In genomic region chr13:12176761-12177160, GRCm38 (mm10) we compare ENCODE assay signal across 19 mouse cellular contexts.
DNase-seq lines count a peak whose midpoint lies in the region; ATAC-seq lines count a peak whose summit lies in the region.
"Had no signal": no experiment of that assay in that cellular context is flagged by ENCODE, and none has a peak within 500 bp of the region (broad histone marks: within the 10 kb centered on the region; RNA-seq: fewer than 3 reads in every experiment).

No protein-coding gene starts in this region.

- H3K36me3 ChIP-seq in embryonic facial prominence, embryonic 13.5 days = peaks cover 4% of the 10 kb centered on the region; the same call in 1 of the 2 replicates
- no peaks in the 10 kb centered on the region for H3K36me3 ChIP-seq in embryonic facial prominence, embryonic 10.5 days (replicated peaks)
- no peaks in the 10 kb centered on the region for H3K36me3 ChIP-seq in kidney, embryonic 14.5 days (ENCODE audit: control insufficient read depth, insufficient read depth, low read length)
- H3K36me3 ChIP-seq in midbrain, embryonic 16.5 days (ENCODE audit: control insufficient read depth, insufficient read depth, low read length) = no peaks in the 10 kb centered on the region
- H3K36me3 ChIP-seq in midbrain, embryonic 11.5 days (ENCODE audit: control insufficient read depth, insufficient read depth, low read length) = no peaks in the 10 kb centered on the region
- H3K36me3 ChIP-seq in limb, embryonic 13.5 days = peaks cover 5% of the 10 kb centered on the region; the same call in 1 of the 2 replicates
- H3K36me3 ChIP-seq: embryonic facial prominence, embryonic 15.5 days; hindbrain, embryonic 12.5 days; liver, embryonic 15.5 days had no signal

- no peak overlapping the region for H3K27ac ChIP-seq in embryonic facial prominence, embryonic 13.5 days
- no peak overlapping the region for H3K27ac ChIP-seq in embryonic facial prominence, embryonic 10.5 days (replicated peaks)
- no peak overlapping the region for H3K27ac ChIP-seq in kidney, embryonic 14.5 days (ENCODE audit: low read depth, low read length)
- H3K27ac ChIP-seq in midbrain, embryonic 16.5 days (ENCODE audit: low read length) = no peak overlapping the region
- no peak overlapping the region for H3K27ac ChIP-seq in midbrain, embryonic 11.5 days (ENCODE audit: low read depth, low read length)
- no peak overlapping the region for H3K27ac ChIP-seq in limb, embryonic 13.5 days
- H3K27ac ChIP-seq: embryonic facial prominence, embryonic 15.5 days; hindbrain, embryonic 12.5 days; liver, embryonic 15.5 days had no signal

- no peak for ATAC-seq in embryonic facial prominence, embryonic 13.5 days (ENCODE audit: insufficient number of reproducible peaks, insufficient read depth, low FRiP score, low TSS enrichment, low read depth)
- peak; percentile 32; the same call in 1 of the 2 replicates for ATAC-seq in kidney, embryonic 14.5 days (ENCODE audit: low FRiP score, low TSS enrichment)
- ATAC-seq in midbrain, embryonic 16.5 days = peak; percentile 54; the same call in 1 of the 2 replicates
- ATAC-seq in midbrain, embryonic 11.5 days (ENCODE audit: low FRiP score) = no peak
- no peak for ATAC-seq in limb, embryonic 13.5 days (ENCODE audit: low FRiP score, low read depth)
- ATAC-seq: CD4-positive, CD25-positive, alpha-beta regulatory T cell, adult 4 months had no signal

- H3K4me1 ChIP-seq in embryonic facial prominence, embryonic 13.5 days = no peaks in the 10 kb centered on the region
- H3K4me1 ChIP-seq in embryonic facial prominence, embryonic 10.5 days = 0 out of 2 replicates have a peak, but pooled peaks cover 6% of the 10 kb centered on the region
- no peaks in the 10 kb centered on the region for H3K4me1 ChIP-seq in kidney, embryonic 14.5 days (ENCODE audit: control insufficient read depth, insufficient read depth, low read length)
- H3K4me1 ChIP-seq in midbrain, embryonic 16.5 days (ENCODE audit: control insufficient read depth, insufficient read depth, low read length) = no peaks in the 10 kb centered on the region
- H3K4me1 ChIP-seq in midbrain, embryonic 11.5 days (ENCODE audit: control insufficient read depth, insufficient read depth, low read length) = no peaks in the 10 kb centered on the region
- H3K4me1 ChIP-seq in limb, embryonic 13.5 days = no peaks in the 10 kb centered on the region
- H3K4me1 ChIP-seq: embryonic facial prominence, embryonic 15.5 days; hindbrain, embryonic 12.5 days; liver, embryonic 15.5 days had no signal

- H3K9ac ChIP-seq in embryonic facial prominence, embryonic 13.5 days = no peak overlapping the region
- no peak overlapping the region for H3K9ac ChIP-seq in kidney, embryonic 14.5 days (ENCODE audit: low read depth, low read length)
- H3K9ac ChIP-seq in midbrain, embryonic 16.5 days (ENCODE audit: low read depth, low read length) = no peak overlapping the region
- no peak overlapping the region for H3K9ac ChIP-seq in midbrain, embryonic 11.5 days (ENCODE audit: low read length)
- H3K9ac ChIP-seq in limb, embryonic 13.5 days = no peak overlapping the region
- H3K9ac ChIP-seq: embryonic facial prominence, embryonic 15.5 days; hindbrain, embryonic 12.5 days; liver, embryonic 15.5 days had no signal

- no peaks in the 10 kb centered on the region for H3K9me3 ChIP-seq in embryonic facial prominence, embryonic 13.5 days
- H3K9me3 ChIP-seq in embryonic facial prominence, embryonic 10.5 days = no peaks in the 10 kb centered on the region
- no peaks in the 10 kb centered on the region for H3K9me3 ChIP-seq in kidney, embryonic 14.5 days (ENCODE audit: control insufficient read depth, low read length)
- H3K9me3 ChIP-seq in midbrain, embryonic 16.5 days (replicated peaks; ENCODE audit: control insufficient read depth, low read length, poor library complexity, severe bottlenecking) = no peaks in the 10 kb centered on the region
- H3K9me3 ChIP-seq in midbrain, embryonic 11.5 days (ENCODE audit: control insufficient read depth, low read length) = no peaks in the 10 kb centered on the region
- H3K9me3 ChIP-seq in limb, embryonic 13.5 days = no peaks in the 10 kb centered on the region
- H3K9me3 ChIP-seq: embryonic facial prominence, embryonic 15.5 days; hindbrain, embryonic 12.5 days; liver, embryonic 15.5 days had no signal

- H3K27me3 ChIP-seq in embryonic facial prominence, embryonic 13.5 days = no peaks in the 10 kb centered on the region
- H3K27me3 ChIP-seq in embryonic facial prominence, embryonic 10.5 days (replicated peaks; ENCODE audit: low read depth, poor library complexity, severe bottlenecking) = no peaks in the 10 kb centered on the region
- no peaks in the 10 kb centered on the region for H3K27me3 ChIP-seq in kidney, embryonic 14.5 days (ENCODE audit: control insufficient read depth, insufficient read depth, low read length)
- no peaks in the 10 kb centered on the region for H3K27me3 ChIP-seq in midbrain, embryonic 16.5 days (ENCODE audit: control insufficient read depth, insufficient read depth, low read depth, low read length)
- no peaks in the 10 kb centered on the region for H3K27me3 ChIP-seq in midbrain, embryonic 11.5 days (ENCODE audit: control insufficient read depth, insufficient read depth, low read length)
- no peaks in the 10 kb centered on the region for H3K27me3 ChIP-seq in limb, embryonic 13.5 days
- H3K27me3 ChIP-seq: embryonic facial prominence, embryonic 15.5 days; hindbrain, embryonic 12.5 days; liver, embryonic 15.5 days had no signal

- no peak overlapping the region for H3K4me3 ChIP-seq in embryonic facial prominence, embryonic 13.5 days
- no peak overlapping the region for H3K4me3 ChIP-seq in embryonic facial prominence, embryonic 10.5 days
- H3K4me3 ChIP-seq in kidney, embryonic 14.5 days (ENCODE audit: low read length) = no peak overlapping the region
- no peak overlapping the region for H3K4me3 ChIP-seq in midbrain, embryonic 16.5 days (ENCODE audit: low read depth, low read length)
- H3K4me3 ChIP-seq in midbrain, embryonic 11.5 days (ENCODE audit: low read depth, low read length) = no peak overlapping the region
- no peak overlapping the region for H3K4me3 ChIP-seq in limb, embryonic 13.5 days
- H3K4me3 ChIP-seq: embryonic facial prominence, embryonic 15.5 days; hindbrain, embryonic 12.5 days; liver, embryonic 15.5 days had no signal

- no peak for DNase-seq in embryonic facial prominence, embryonic 10.5 days (ENCODE audit: low spot score)
- no peak for DNase-seq in kidney, adult 8-10 months
- DNase-seq in midbrain, embryonic 11.5 days (ENCODE audit: low spot score, missing footprints) = no peak
- no peak for DNase-seq in gastrocnemius, postnatal 4 days (ENCODE audit: low spot score in 2 of 2)
- DNase-seq: adrenal gland, postnatal 10 days; cerebellum, adult 9-11 months; gastrocnemius, postnatal 14 days; heart, postnatal 10 days; right cerebral cortex, postnatal 14 days; spleen, adult 18-20 months; thymus, postnatal 25 days had no signal

- 24% methylated on average over 3 of the region's 3 CpGs for WGBS in embryonic facial prominence, embryonic 13.5 days
- WGBS in embryonic facial prominence, embryonic 10.5 days = 22% methylated on average over 3 of the region's 3 CpGs
- WGBS in kidney, embryonic 14.5 days = 28% methylated on average over 3 of the region's 3 CpGs
- WGBS in midbrain, embryonic 16.5 days = 28% methylated on average over 3 of the region's 3 CpGs
- 23% methylated on average over 3 of the region's 3 CpGs for WGBS in midbrain, embryonic 11.5 days
- 25% methylated on average over 3 of the region's 3 CpGs for WGBS in limb, embryonic 13.5 days

- H3K4me2 ChIP-seq in embryonic facial prominence, embryonic 13.5 days = peak overlapping the region; percentile 21; the same call in 1 of the 2 replicates
- H3K4me2 ChIP-seq in kidney, embryonic 14.5 days (replicated peaks; ENCODE audit: low read depth, low read length) = 0 out of 2 replicates have a peak overlapping the region, but pooled peaks have one; percentile 8
- no peak overlapping the region for H3K4me2 ChIP-seq in midbrain, embryonic 16.5 days (ENCODE audit: low read length)
- no peak overlapping the region for H3K4me2 ChIP-seq in midbrain, embryonic 11.5 days
- H3K4me2 ChIP-seq in limb, embryonic 13.5 days (replicated peaks) = peak overlapping the region; percentile 42
- H3K4me2 ChIP-seq: embryonic facial prominence, embryonic 15.5 days; hindbrain, embryonic 12.5 days; liver, embryonic 15.5 days had no signal

Comparison
In these comparisons a context has a peak if more than half of its experiments do, and no peak if none do; other contexts are left out.
1. ATAC-seq: peak in kidney, embryonic 14.5 days (single experiment) and midbrain, embryonic 16.5 days (single experiment); none in embryonic facial prominence, embryonic 13.5 days (single experiment), midbrain, embryonic 11.5 days (single experiment) and limb, embryonic 13.5 days (single experiment).
2. H3K4me2 ChIP-seq: peak in embryonic facial prominence, embryonic 13.5 days (single experiment), kidney, embryonic 14.5 days (single experiment) and limb, embryonic 13.5 days (single experiment); none in midbrain, embryonic 16.5 days (single experiment) and midbrain, embryonic 11.5 days (single experiment).